Mouse (Mus musculus): Measurements from ENCODE around the gene Slc4a11. TPM values are rescaled to one million over a fixed set of nuclear protein-coding genes. Genes with fewer than 3 reads are reported as not detected.
A peak's percentile ranks its signal among the peaks of the same experiment; 100 is the strongest.

Gene Slc4a11
- total RNA-seq (2014; fragmentation: Nextera tagmentation) (not detected in 2 replicates), total RNA-seq (2017) (0.06 and 0.66 TPM in 2 replicates), polyA plus RNA-seq (2012) (0.02 TPM in 2 replicates)

DNA sequence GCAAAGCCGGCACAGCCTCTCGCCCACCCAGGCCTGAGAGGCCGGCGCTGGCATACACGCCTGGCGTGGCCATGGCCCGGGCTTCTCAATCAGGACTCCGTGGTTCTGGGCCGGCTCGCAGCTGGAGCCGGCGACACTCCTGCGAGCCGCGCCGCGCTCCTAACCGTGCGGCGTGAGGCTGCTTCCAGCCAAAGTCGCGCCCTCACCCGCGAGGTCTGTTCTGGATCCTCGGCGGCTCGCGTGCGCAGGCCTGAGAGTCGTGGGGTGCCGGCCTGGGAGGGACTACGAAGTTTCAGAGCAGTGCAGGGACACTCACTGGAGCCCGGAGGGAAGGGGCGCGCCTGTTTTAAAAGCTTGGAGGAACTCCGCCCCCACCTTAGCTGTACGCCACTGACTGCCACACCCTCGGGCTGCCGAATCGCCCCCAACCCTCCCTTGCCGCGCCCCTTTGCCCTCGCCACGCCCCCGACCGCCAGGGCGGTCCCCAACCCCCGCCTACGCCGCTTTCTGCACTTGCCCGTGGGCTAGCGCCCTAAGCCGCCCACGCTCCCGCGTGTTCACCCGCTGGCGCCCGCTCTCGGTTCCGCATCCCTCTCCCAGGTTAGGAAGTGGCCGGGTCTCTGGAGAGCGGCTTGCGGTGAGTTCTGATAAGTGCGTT lies at the start of gene Slc4a11:
Gene Slc4a11, minus strand, starts transcription at position 367 of the 658 bp plus-strand sequence.
- ATAC-seq (ENCODE audit: extremely low read depth, insufficient number of reproducible peaks, low FRiP score, poor library complexity, severe bottlenecking): peak; percentile 34

GRCm38 (mm10) chr2:130743576-130743975 lies 46.3 kb upstream of the Slc4a11 start:
- DNase-seq (ENCODE audit: low spot score): no peak
- ATAC-seq (ENCODE audit: extremely low read depth, insufficient number of reproducible peaks, low FRiP score, poor library complexity, severe bottlenecking): no peak
- no peaks in the 10 kb centered on the region for H3K4me1 ChIP-seq (ENCODE audit: insufficient read depth, low read depth, low read length)
- no peak overlapping the region for H3K4me3 ChIP-seq (ENCODE audit: low read depth, low read length)
- H3K27me3 ChIP-seq (ENCODE audit: insufficient read depth, low read length): no peaks in the 10 kb centered on the region
- TF ChIP-seq GATA2 (IDR thresholded peaks at IDR 0.05; ENCODE audit: borderline replicate concordance, low read depth, low read length): no peak
- no peak for TF ChIP-seq CTCF (IDR thresholded peaks at IDR 0.05; ENCODE audit: low read depth, low read length)
- no peak for TF ChIP-seq POLR2AphosphoS5 (IDR thresholded peaks at IDR 0.05; ENCODE audit: insufficient replicate concordance, low read depth, low read length)
- TF ChIP-seq GATA1 (IDR thresholded peaks at IDR 0.05; ENCODE audit: borderline replicate concordance, low read length): no peak
- no peak for TF ChIP-seq TAL1 (conservative IDR thresholded peaks at IDR 0.05; ENCODE audit: low read depth, low read length)
- peaks cover 12% of the 10 kb centered on the region for H3K36me3 ChIP-seq (replicated peaks)
- H3K9me3 ChIP-seq (replicated peaks): no peaks in the 10 kb centered on the region

More for the DNA sequence above, at the start of gene Slc4a11:
- Histone ChIP-seq H3K4me1 (ENCODE audit: insufficient read depth, low read depth, low read length) (peaks cover 18% of the 10 kb centered on the region), H3K27me3 (ENCODE audit: insufficient read depth, low read length) (peaks cover 59% of the 10 kb centered on the region), H3K9me3 (replicated peaks) (no peaks in the 10 kb centered on the region), H3K36me3 (replicated peaks) (no peaks in the 10 kb centered on the region), H3K4me3 (ENCODE audit: low read depth, low read length) (peak within 1 kb of the TSS; percentile 71)
- no peak for TF ChIP-seq GATA1 (IDR thresholded peaks at IDR 0.05; ENCODE audit: borderline replicate concordance, low read length)
- TF ChIP-seq CTCF (IDR thresholded peaks at IDR 0.05; ENCODE audit: low read depth, low read length): no peak
- no peak for TF ChIP-seq TAL1 (conservative IDR thresholded peaks at IDR 0.05; ENCODE audit: low read depth, low read length)
- TF ChIP-seq POLR2AphosphoS5 (IDR thresholded peaks at IDR 0.05; ENCODE audit: insufficient replicate concordance, low read depth, low read length): no peak
- TF ChIP-seq GATA2 (IDR thresholded peaks at IDR 0.05; ENCODE audit: borderline replicate concordance, low read depth, low read length): no peak
- DNase-seq (ENCODE audit: low spot score): peak; percentile 61

DNA sequence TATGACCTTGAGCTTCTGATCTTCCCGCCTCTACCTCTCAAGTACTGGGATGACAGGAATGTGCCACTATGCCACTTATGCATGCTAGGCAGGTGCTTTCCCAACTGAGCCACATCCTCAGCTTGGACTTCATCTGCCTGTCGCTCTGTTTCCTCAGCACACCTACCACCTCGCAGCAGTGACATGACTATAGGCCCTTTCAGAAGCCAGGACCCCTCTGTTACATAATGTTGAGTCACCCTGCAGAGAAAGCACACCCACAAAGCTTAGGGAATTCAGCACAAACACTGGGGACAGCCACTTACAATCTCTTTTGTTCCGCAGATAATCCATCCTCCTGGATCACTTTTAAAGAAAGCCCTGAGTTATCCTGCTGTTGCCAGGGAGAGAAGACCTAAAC lies 42.8 kb upstream of the Slc4a11 start:
- H3K27me3 ChIP-seq (ENCODE audit: insufficient read depth, low read length): no peaks in the 10 kb centered on the region
- peaks cover 2% of the 10 kb centered on the region for H3K36me3 ChIP-seq (replicated peaks)
- ATAC-seq (ENCODE audit: extremely low read depth, insufficient number of reproducible peaks, low FRiP score, poor library complexity, severe bottlenecking): no peak
- no peaks in the 10 kb centered on the region for H3K9me3 ChIP-seq (replicated peaks)
- H3K4me1 ChIP-seq (ENCODE audit: insufficient read depth, low read depth, low read length): no peaks in the 10 kb centered on the region
- no peak for TF ChIP-seq POLR2AphosphoS5 (IDR thresholded peaks at IDR 0.05; ENCODE audit: insufficient replicate concordance, low read depth, low read length)
- no peak for TF ChIP-seq CTCF (IDR thresholded peaks at IDR 0.05; ENCODE audit: low read depth, low read length)
- TF ChIP-seq GATA2 (IDR thresholded peaks at IDR 0.05; ENCODE audit: borderline replicate concordance, low read depth, low read length): no peak
- TF ChIP-seq TAL1 (conservative IDR thresholded peaks at IDR 0.05; ENCODE audit: low read depth, low read length): no peak
- no peak for TF ChIP-seq GATA1 (IDR thresholded peaks at IDR 0.05; ENCODE audit: borderline replicate concordance, low read length)
- H3K4me3 ChIP-seq (ENCODE audit: low read depth, low read length): no peak overlapping the region
- no peak for DNase-seq (ENCODE audit: low spot score)

GRCm38 (mm10) chr2:130738019-130738418 lies 40.7 kb upstream of the Slc4a11 start:
- Histone ChIP-seq H3K36me3 (replicated peaks) (peaks cover 2% of the 10 kb centered on the region), H3K4me1 (ENCODE audit: insufficient read depth, low read depth, low read length) (no peaks in the 10 kb centered on the region), H3K4me3 (ENCODE audit: low read depth, low read length) (no peak overlapping the region), H3K9me3 (replicated peaks) (no peaks in the 10 kb centered on the region), H3K27me3 (ENCODE audit: insufficient read depth, low read length) (no peaks in the 10 kb centered on the region)
- no peak for TF ChIP-seq TAL1 (conservative IDR thresholded peaks at IDR 0.05; ENCODE audit: low read depth, low read length)
- TF ChIP-seq GATA2 (IDR thresholded peaks at IDR 0.05; ENCODE audit: borderline replicate concordance, low read depth, low read length): no peak
- TF ChIP-seq POLR2AphosphoS5 (IDR thresholded peaks at IDR 0.05; ENCODE audit: insufficient replicate concordance, low read depth, low read length): no peak
- no peak for TF ChIP-seq GATA1 (IDR thresholded peaks at IDR 0.05; ENCODE audit: borderline replicate concordance, low read length)
- TF ChIP-seq CTCF (IDR thresholded peaks at IDR 0.05; ENCODE audit: low read depth, low read length): no peak
- no peak for ATAC-seq (ENCODE audit: extremely low read depth, insufficient number of reproducible peaks, low FRiP score, poor library complexity, severe bottlenecking)
- no peak for DNase-seq (ENCODE audit: low spot score)

DNA sequence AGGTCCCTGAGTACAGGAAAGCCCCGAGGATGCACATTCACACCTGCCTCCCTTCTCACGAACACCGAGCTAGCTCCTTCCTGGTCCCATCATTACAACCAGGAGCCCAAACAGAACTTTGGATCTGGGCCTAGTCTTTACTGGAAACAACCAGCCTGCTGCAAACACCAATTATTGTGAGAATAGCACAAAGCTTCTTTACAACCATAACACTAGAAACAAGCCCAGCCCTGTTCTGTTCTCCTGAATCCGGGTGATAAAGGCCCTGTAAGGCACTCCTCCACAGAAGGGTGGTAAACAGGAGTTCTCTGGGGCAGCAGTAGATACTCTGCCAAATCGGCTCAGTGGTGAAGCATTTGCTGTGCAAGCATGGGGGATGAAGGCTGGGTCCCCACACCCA lies 38.0 kb upstream of the Slc4a11 start:
- no peak for DNase-seq (ENCODE audit: low spot score)
- ATAC-seq (ENCODE audit: extremely low read depth, insufficient number of reproducible peaks, low FRiP score, poor library complexity, severe bottlenecking): no peak
- no peaks in the 10 kb centered on the region for H3K27me3 ChIP-seq (ENCODE audit: insufficient read depth, low read length)
- H3K36me3 ChIP-seq (replicated peaks): peaks cover 6% of the 10 kb centered on the region
- TF ChIP-seq POLR2AphosphoS5 (IDR thresholded peaks at IDR 0.05; ENCODE audit: insufficient replicate concordance, low read depth, low read length): no peak
- TF ChIP-seq GATA1 (IDR thresholded peaks at IDR 0.05; ENCODE audit: borderline replicate concordance, low read length): no peak
- TF ChIP-seq TAL1 (conservative IDR thresholded peaks at IDR 0.05; ENCODE audit: low read depth, low read length): no peak
- TF ChIP-seq GATA2 (IDR thresholded peaks at IDR 0.05; ENCODE audit: borderline replicate concordance, low read depth, low read length): no peak
- TF ChIP-seq CTCF (IDR thresholded peaks at IDR 0.05; ENCODE audit: low read depth, low read length): no peak
- no peaks in the 10 kb centered on the region for H3K4me1 ChIP-seq (ENCODE audit: insufficient read depth, low read depth, low read length)
- H3K4me3 ChIP-seq (ENCODE audit: low read depth, low read length): no peak overlapping the region
- H3K9me3 ChIP-seq (replicated peaks): no peaks in the 10 kb centered on the region

- TF ChIP-seq GATA1 (IDR thresholded peaks at IDR 0.05; ENCODE audit: borderline replicate concordance, low read length): no peak
- H3K36me3 ChIP-seq (replicated peaks): peaks cover 4% of the 10 kb centered on the region
- H3K27me3 ChIP-seq (ENCODE audit: insufficient read depth, low read length): no peaks in the 10 kb centered on the region
- no peak overlapping the region for H3K4me3 ChIP-seq (ENCODE audit: low read depth, low read length)
- no peaks in the 10 kb centered on the region for H3K9me3 ChIP-seq (replicated peaks)
- DNase-seq (ENCODE audit: low spot score) (no peak), ATAC-seq (ENCODE audit: extremely low read depth, insufficient number of reproducible peaks, low FRiP score, poor library complexity, severe bottlenecking) (no peak)
- no peaks in the 10 kb centered on the region for H3K4me1 ChIP-seq (ENCODE audit: insufficient read depth, low read depth, low read length)
Measured at GRCm38 (mm10) chr2:130733444-130733843, 36.1 kb upstream of the Slc4a11 start.

All from G1E (cell line).